Mouse (Mus musculus) liver, postnatal 0 days (tissue): ENCODE measurements around the gene Cyfip1. TPM values are rescaled to one million over a fixed set of nuclear protein-coding genes. Genes with fewer than 3 reads are reported as not detected.

Experiments
- ATAC-seq: fragments of 200-750 bp; cut with Nextera tagmentation; 2 replicates; pipeline ENCODE4 v1.8.0; 2017; ENCODE audit warnings: mild to moderate bottlenecking, moderate library complexity
- DNase-seq: peaks from one replicate; pipeline ENCODE4 v3.0.0-alpha.2; 2016
- H3K27ac ChIP-seq: fragments of 300-500 bp; sonication (generic); 2 replicates; pipeline ENCODE4 v1.5.1; 2014; ENCODE audit warnings: antibody characterized with exemption, moderate library complexity, mild to moderate bottlenecking, low read depth
- H3K27me3 ChIP-seq: fragments of 300-500 bp; sonication (generic); 2 replicates; pipeline ENCODE4 v1.6.1; 2014; ENCODE audit warnings: low read length, control low read depth, mixed read lengths; ENCODE audit not compliant: insufficient read depth
- H3K36me3 ChIP-seq: fragments of 300-500 bp; sonication (generic); replicated peaks from 2 replicates; pipeline ENCODE4 v1.6.1; 2014; ENCODE audit warnings: mild to moderate bottlenecking, control low read depth, low read length, moderate library complexity, mixed read lengths; ENCODE audit not compliant: insufficient read depth
- H3K4me1 ChIP-seq: fragments of 300-500 bp; sonication (generic); 2 replicates; pipeline ENCODE4 v1.6.1; 2014; ENCODE audit warnings: antibody characterized with exemption, mild to moderate bottlenecking, control low read depth; ENCODE audit not compliant: insufficient read depth
- H3K4me2 ChIP-seq: fragments of 300-500 bp; sonication (generic); 2 replicates; pipeline ENCODE4 v1.6.1; 2014; ENCODE audit warnings: low read depth, mild to moderate bottlenecking, low read length, moderate library complexity, mixed read lengths
- H3K4me3 ChIP-seq: fragments of 300-500 bp; sonication (generic); 2 replicates; pipeline ENCODE4 v1.5.1; 2014; ENCODE audit warnings: low read depth, low read length
- H3K9ac ChIP-seq: fragments of 300-500 bp; sonication (generic); replicated peaks from 2 replicates; pipeline ENCODE4 v1.6.1; 2014; ENCODE audit warnings: mild to moderate bottlenecking, moderate library complexity
- H3K9me3 ChIP-seq: fragments of 300-500 bp; sonication (generic); 2 replicates; pipeline ENCODE4 v1.6.1; 2016; ENCODE audit warnings: mild to moderate bottlenecking, control low read depth, low read length, mixed read lengths
- CTCF ChIP-seq: sonication (generic); IDR thresholded peaks from 2 replicates; pipeline ENCODE4 v1.5.1; 2016; ENCODE audit warnings: antibody characterized with exemption, low read depth
- EP300 ChIP-seq: IDR thresholded peaks from 2 replicates; pipeline ENCODE4 v1.6.1; 2016; ENCODE audit warnings: antibody characterized with exemption, low read depth, mild to moderate bottlenecking
- WGBS: fragments of 180-500 bp; shearing (Covaris S2); extraction: QIAGEN DNeasy Blood & Tissue Kit; methylation state at CpG from one replicate; pipeline ENCODE4 v1.1.7; 2014; ENCODE audit not compliant: insufficient replicate concordance; 5-methylcytosine and 5-hydroxymethylcytosine counted together
- polyA plus RNA-seq: library from polyadenylated mRNA; unstranded; fragments of >200 nt; fragmentation: Nextera tagmentation; extraction: Ambion mirVana; gene quantifications from 2 replicates; pipeline ENCODE4 v1.2.1, GENCODE M21; 2015

Gene Cyfip1
- polyA plus RNA-seq, 1 experiment from 2014 or later = 14.3 TPM

DNA sequence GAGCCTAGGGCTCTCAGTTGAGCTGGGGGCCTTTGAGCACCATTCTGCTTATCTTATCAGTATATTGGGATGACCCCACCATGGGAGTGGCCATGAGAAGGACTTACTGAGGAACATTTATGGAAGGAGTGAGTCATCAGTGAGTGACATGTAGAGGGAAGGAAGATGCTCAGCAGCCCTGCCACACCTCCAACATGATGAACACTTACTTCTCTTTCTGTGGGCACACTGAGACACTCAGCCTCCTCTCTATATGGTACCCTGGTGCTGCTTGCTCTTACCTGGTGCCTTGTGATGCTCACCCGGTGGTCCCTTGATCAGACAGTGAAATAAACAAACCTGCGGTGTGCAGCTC lies 17.9 kb downstream of the Cyfip1 start:
- ATAC-seq (no peak), DNase-seq (no peak)
- Histone ChIP-seq H3K9ac (no peak overlapping the region), H3K4me1 (0 out of 2 replicates have a peak, but pooled peaks cover 6% of the 10 kb centered on the region), H3K36me3 (no peaks in the 10 kb centered on the region), H3K4me3 (no peak overlapping the region), H3K9me3 (no peaks in the 10 kb centered on the region), H3K4me2 (no peak overlapping the region), H3K27ac (no peak overlapping the region), H3K27me3 (no peaks in the 10 kb centered on the region)
- WGBS = 74% methylated on average over 2 of the region's 2 CpGs
- TF ChIP-seq CTCF (no peak), EP300 (no peak)

DNA sequence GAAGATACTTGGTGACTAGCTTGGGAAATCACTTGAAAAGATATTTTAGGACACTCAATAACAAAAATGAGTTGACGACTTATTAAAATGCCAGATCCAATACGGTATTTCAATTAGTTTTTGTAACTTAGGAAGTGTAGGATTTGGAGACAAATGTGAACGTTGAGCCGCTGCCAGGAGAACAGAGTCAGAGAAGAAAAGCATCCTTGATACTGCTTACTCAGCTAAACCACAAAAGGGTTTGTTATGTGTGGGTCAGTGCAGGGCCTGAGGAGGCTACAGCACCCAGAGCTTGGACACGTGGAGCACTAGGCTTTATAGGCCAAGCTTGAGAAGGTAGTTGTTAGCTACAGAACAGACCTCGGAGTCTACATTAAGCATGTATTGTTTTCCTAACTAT lies 18.4 kb downstream of the Cyfip1 start:
- no peak overlapping the region for H3K4me2 ChIP-seq
- DNase-seq (no peak), ATAC-seq (no peak)
- no peak overlapping the region for H3K9ac ChIP-seq
- no peak overlapping the region for H3K27ac ChIP-seq
- no peaks in the 10 kb centered on the region for H3K36me3 ChIP-seq
- no peak overlapping the region for H3K4me3 ChIP-seq
- TF ChIP-seq CTCF (no peak), EP300 (no peak)
- H3K27me3 ChIP-seq = no peaks in the 10 kb centered on the region
- 0 out of 2 replicates have a peak, but pooled peaks cover 6% of the 10 kb centered on the region for H3K4me1 ChIP-seq
- H3K9me3 ChIP-seq = no peaks in the 10 kb centered on the region
- WGBS = 84% methylated on average over 6 of the region's 6 CpGs

DNA sequence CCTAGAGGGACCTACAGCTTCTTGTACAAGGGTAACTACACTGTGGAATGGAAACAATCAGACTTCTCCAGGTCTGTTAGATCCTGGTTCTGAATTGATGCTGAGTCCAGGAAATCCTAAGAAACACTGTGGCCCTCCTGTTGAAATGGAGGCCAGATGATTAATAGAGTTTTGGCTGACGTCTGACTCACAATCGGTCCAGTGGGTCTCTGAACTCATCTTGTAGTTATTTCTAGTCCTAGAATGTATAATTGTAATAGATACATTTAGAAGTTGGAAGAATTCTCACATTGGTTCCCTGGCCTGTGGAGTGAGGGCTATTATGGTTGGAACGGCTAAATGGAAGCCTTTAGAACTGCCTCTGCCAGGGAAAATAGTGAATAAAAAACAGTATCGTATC lies 19.6 kb downstream of the Cyfip1 start:
- Histone ChIP-seq H3K27me3 (no peaks in the 10 kb centered on the region), H3K9me3 (no peaks in the 10 kb centered on the region), H3K9ac (no peak overlapping the region), H3K27ac (no peak overlapping the region), H3K36me3 (no peaks in the 10 kb centered on the region), H3K4me3 (no peak overlapping the region), H3K4me1 (0 out of 2 replicates have a peak, but pooled peaks cover 3% of the 10 kb centered on the region), H3K4me2 (no peak overlapping the region)
- 81% methylated on average over 4 of the region's 4 CpGs for WGBS
- no peak for ATAC-seq
- TF ChIP-seq EP300 = no peak
- no peak for TF ChIP-seq CTCF
- no peak for DNase-seq

DNA sequence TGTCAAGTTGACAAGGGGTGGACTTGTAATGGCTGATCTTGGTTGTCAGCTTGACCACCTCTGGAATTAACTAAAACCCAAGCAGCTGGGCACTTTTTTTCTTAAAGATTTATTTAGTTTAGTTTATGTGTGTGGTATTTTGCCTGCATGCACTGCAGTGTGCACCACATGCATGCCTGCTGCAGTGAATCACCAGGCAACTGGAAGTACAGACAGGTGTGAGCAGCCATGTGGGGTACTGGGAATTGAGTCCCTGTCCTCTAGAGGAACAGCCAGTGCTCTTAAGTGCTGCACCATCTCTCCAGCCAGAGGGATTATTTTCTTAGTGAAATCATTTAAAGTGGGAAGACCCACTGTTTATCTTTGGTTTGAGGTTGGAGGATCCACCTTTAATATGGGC lies 23.5 kb downstream of the Cyfip1 start:
- H3K4me3 ChIP-seq = no peak overlapping the region
- TF ChIP-seq EP300 = no peak
- no peak for TF ChIP-seq CTCF
- no peaks in the 10 kb centered on the region for H3K36me3 ChIP-seq
- H3K27ac ChIP-seq = no peak overlapping the region
- H3K9me3 ChIP-seq = no peaks in the 10 kb centered on the region
- no peak overlapping the region for H3K9ac ChIP-seq
- no peak for ATAC-seq
- no peak overlapping the region for H3K4me2 ChIP-seq
- no peaks in the 10 kb centered on the region for H3K4me1 ChIP-seq
- no peaks in the 10 kb centered on the region for H3K27me3 ChIP-seq
- DNase-seq = no peak

DNA sequence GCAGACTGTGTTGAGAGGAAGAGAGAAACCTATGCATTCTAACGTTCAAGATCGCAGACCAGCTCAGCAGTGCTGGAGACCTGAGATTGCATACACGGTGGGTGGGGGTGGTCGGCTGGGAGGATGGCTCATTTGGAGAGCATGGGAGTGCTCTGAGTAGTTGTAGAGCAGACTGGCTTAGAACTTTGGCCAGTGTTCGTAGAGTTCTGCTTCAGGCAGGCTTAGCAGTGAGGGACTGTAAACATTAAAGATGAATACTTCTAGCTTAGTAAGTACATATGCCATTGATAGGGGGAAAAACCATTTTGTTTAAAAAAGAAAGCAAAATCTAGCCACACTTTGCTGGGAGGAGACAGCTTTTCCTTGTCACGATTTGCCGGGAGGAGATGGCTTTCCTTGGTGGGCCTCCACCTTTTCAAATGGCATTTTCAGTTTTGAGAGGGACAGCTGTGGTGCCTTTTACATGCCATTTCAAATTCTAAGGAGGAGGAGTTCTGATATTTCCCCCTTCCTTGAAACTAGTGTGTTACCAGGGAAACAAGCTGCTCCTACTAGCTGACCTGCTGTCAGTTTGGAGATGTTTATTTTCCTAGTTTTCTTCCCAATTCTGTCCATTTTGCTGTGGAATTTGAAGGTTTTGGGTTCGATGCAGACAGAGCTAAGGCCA lies 24.3 kb downstream of the Cyfip1 start:
- 70% methylated on average over 8 of the region's 8 CpGs for WGBS
- no peak for TF ChIP-seq EP300
- no peak for TF ChIP-seq CTCF
- Histone ChIP-seq H3K9ac (no peak overlapping the region), H3K9me3 (no peaks in the 10 kb centered on the region), H3K4me2 (no peak overlapping the region), H3K27me3 (no peaks in the 10 kb centered on the region), H3K27ac (no peak overlapping the region), H3K36me3 (no peaks in the 10 kb centered on the region), H3K4me1 (no peaks in the 10 kb centered on the region), H3K4me3 (no peak overlapping the region)
- ATAC-seq = no peak
- DNase-seq = no peak

DNA sequence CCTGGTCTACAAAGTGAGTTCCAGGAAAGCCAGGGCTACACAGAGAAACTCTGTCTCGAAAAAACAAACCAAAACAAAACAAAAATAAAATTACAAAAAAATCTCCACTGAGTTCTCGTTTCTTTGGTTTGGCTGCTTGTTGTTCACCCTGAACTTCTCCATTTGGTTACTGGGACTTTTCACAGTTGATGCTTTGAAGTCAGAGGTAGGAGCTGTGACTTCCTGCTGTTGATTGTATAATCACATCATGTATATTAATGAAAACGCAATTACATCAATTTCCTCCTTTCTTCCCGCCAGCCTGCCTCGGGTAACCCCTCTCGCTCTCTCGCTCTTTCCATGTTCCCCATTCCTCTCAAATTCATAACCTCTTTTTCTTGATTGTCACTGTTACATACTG lies 26.7 kb downstream of the Cyfip1 start:
- H3K36me3 ChIP-seq = peaks cover 3% of the 10 kb centered on the region; the same call in 1 of the 2 replicates
- DNase-seq = no peak
- H3K27me3 ChIP-seq = no peaks in the 10 kb centered on the region
- no peaks in the 10 kb centered on the region for H3K9me3 ChIP-seq
- H3K27ac ChIP-seq = no peak overlapping the region
- no peaks in the 10 kb centered on the region for H3K4me1 ChIP-seq
- ATAC-seq = no peak
- H3K9ac ChIP-seq = no peak overlapping the region
- TF ChIP-seq CTCF (no peak), EP300 (no peak)
- H3K4me3 ChIP-seq = no peak overlapping the region
- 60% methylated on average over 7 of the region's 7 CpGs for WGBS
- no peak overlapping the region for H3K4me2 ChIP-seq

DNA sequence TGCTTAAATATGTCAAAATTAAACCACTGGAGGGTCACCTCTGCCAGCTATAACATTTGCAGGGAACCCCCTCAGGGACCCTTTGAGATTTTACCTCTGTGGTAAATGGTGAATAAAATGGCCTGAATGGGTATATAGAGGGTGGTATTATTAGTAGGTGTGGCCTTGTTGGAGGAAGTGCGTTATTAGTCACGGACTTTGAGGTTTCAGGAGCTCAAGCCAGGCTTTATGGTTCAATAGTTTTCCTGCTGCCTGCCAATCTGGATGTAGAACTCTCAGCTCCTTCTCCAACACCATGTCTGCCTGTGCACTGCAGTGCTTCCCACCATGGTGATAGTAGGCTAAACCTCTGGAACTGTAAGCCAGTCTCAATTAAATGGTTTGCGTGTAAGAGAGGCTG lies 27.7 kb downstream of the Cyfip1 start:
- DNase-seq (no peak), ATAC-seq (no peak)
- Histone ChIP-seq H3K9me3 (no peaks in the 10 kb centered on the region), H3K4me3 (no peak overlapping the region), H3K9ac (no peak overlapping the region), H3K4me1 (no peaks in the 10 kb centered on the region), H3K27me3 (no peaks in the 10 kb centered on the region), H3K4me2 (no peak overlapping the region), H3K36me3 (peaks cover 12% of the 10 kb centered on the region; the same call in 1 of the 2 replicates), H3K27ac (no peak overlapping the region)
- no peak for TF ChIP-seq CTCF
- TF ChIP-seq EP300 = no peak
- 81% methylated on average over 3 of the region's 3 CpGs for WGBS
